Mouse (Mus musculus) kidney, postnatal 0 days (tissue): ENCODE data around the gene Pdk3. TPM values are rescaled to one million over a fixed set of nuclear protein-coding genes. Genes with fewer than 3 reads are reported as not detected.

Experiments
- ATAC-seq: fragments of 200-750 bp; cut with Nextera tagmentation; replicated peaks from 2 replicates; pipeline ENCODE4 v1.8.0; 2017; ENCODE audit warnings: low read depth, moderate number of reproducible peaks, moderate TSS enrichment, moderate library complexity; ENCODE audit not compliant: low FRiP score
- DNase-seq: peaks from one replicate; pipeline ENCODE4 v3.0.0-alpha.2; 2016; ENCODE audit warnings: low spot score
- H3K27ac ChIP-seq: fragments of 300-500 bp; sonication (generic); 2 replicates; pipeline ENCODE4 v1.5.1; 2014; ENCODE audit warnings: mild to moderate bottlenecking
- H3K27me3 ChIP-seq: fragments of 300-500 bp; sonication (generic); 2 replicates; pipeline ENCODE4 v1.6.1; 2014; ENCODE audit warnings: low read length, mixed read lengths; ENCODE audit not compliant: insufficient read depth
- H3K36me3 ChIP-seq: fragments of 300-500 bp; sonication (generic); 2 replicates; pipeline ENCODE4 v1.6.1; 2014; ENCODE audit warnings: low read length, mixed read lengths; ENCODE audit not compliant: insufficient read depth
- H3K4me1 ChIP-seq: fragments of 300-500 bp; sonication (generic); replicated peaks from 2 replicates; pipeline ENCODE4 v1.6.1; 2014; ENCODE audit warnings: antibody characterized with exemption, low read length, mixed read lengths; ENCODE audit not compliant: insufficient read depth
- H3K4me2 ChIP-seq: fragments of 300-500 bp; sonication (generic); 2 replicates; pipeline ENCODE4 v1.6.1; 2014; ENCODE audit warnings: mild to moderate bottlenecking, low read length, moderate library complexity, mixed read lengths
- H3K4me3 ChIP-seq: fragments of 300-500 bp; sonication (generic); replicated peaks from 2 replicates; pipeline ENCODE4 v1.5.1; 2014; ENCODE audit warnings: low read depth, low read length
- H3K9ac ChIP-seq: fragments of 300-500 bp; sonication (generic); 2 replicates; pipeline ENCODE4 v1.6.1; 2014; ENCODE audit warnings: low read depth, low read length
- H3K9me3 ChIP-seq: fragments of 300-500 bp; sonication (generic); replicated peaks from 2 replicates; pipeline ENCODE4 v1.6.1; 2016; ENCODE audit warnings: low read length, inconsistent platforms, mixed read lengths
- CTCF ChIP-seq: IDR thresholded peaks from 2 replicates; pipeline ENCODE4 v1.5.1; 2016; ENCODE audit warnings: antibody characterized with exemption, low read depth, mild to moderate bottlenecking, moderate library complexity
- WGBS: fragments of 180-500 bp; shearing (Covaris S2); extraction: QIAGEN DNeasy Blood & Tissue Kit; methylation state at CpG from one replicate; pipeline ENCODE4 v1.1.7; 2014; 5-methylcytosine and 5-hydroxymethylcytosine counted together
- polyA plus RNA-seq: library from polyadenylated mRNA; unstranded; fragments of >200 nt; fragmentation: Nextera tagmentation; extraction: Ambion mirVana; gene quantifications from 2 replicates; pipeline ENCODE4 v1.2.1, GENCODE M21; 2015

The Pdk3 gene
- polyA plus RNA-seq, 1 experiment from 2014 or later, result 48.9 TPM

DNA sequence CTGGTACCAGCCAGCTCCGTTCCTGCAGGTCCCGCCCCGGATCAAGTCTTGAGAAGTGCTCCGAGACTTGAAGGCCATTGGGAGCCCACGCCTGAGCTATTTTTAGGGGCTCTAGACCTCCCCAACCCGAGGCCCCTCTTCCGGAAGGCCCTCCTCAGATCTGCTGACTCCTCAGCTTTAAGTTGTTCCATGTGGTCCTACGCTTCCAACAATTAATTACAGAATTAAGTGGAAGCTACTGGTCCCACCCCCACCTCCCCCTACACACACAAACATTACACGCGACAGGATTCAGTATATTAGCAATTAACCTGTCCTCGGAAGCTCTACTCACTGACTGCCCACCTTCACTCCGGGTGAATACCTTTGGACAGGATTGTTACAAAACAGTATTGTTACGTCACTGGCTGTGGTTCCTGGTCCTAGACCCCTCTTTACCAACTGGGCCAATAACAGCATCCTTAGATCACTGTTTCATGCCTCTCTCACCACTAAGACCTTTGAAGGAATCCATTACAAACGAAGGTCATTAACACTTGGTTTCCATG, 410 bp upstream of the Pdk3 start:
- Histone ChIP-seq H3K27ac (peak overlapping the region; percentile 89), H3K9me3 (no peaks in the 10 kb centered on the region), H3K9ac (0 out of 2 replicates have a peak overlapping the region, but pooled peaks have one; percentile 27), H3K4me3 (peak overlapping the region; percentile 55), H3K36me3 (no peaks in the 10 kb centered on the region), H3K4me2 (peak overlapping the region; percentile 61), H3K27me3 (no peaks in the 10 kb centered on the region), H3K4me1 (no peaks in the 10 kb centered on the region)
- WGBS, result 45% methylated on average over 14 of the region's 14 CpGs
- DNase-seq (no peak), ATAC-seq (no peak; the same call in 1 of the 2 replicates)
- TF ChIP-seq CTCF, result no peak

GRCm38 (mm10) chrX:93825787-93826186, 6.2 kb downstream of the Pdk3 start:
- H3K9me3 ChIP-seq, result no peaks in the 10 kb centered on the region
- H3K4me1 ChIP-seq, result no peaks in the 10 kb centered on the region
- DNase-seq (no peak), ATAC-seq (no peak)
- H3K4me3 ChIP-seq, result no peak overlapping the region
- H3K27ac ChIP-seq, result no peak overlapping the region
- no peaks in the 10 kb centered on the region for H3K36me3 ChIP-seq
- H3K27me3 ChIP-seq, result no peaks in the 10 kb centered on the region
- no peak overlapping the region for H3K4me2 ChIP-seq
- H3K9ac ChIP-seq, result no peak overlapping the region
- WGBS, result 55% methylated on average over 2 of the region's 2 CpGs
- TF ChIP-seq CTCF, result no peak

- DNase-seq, result peak; percentile 32
These were observed 24.0 kb downstream of the Pdk3 start for GRCm38 (mm10) chrX:93808040-93808439.

DNA sequence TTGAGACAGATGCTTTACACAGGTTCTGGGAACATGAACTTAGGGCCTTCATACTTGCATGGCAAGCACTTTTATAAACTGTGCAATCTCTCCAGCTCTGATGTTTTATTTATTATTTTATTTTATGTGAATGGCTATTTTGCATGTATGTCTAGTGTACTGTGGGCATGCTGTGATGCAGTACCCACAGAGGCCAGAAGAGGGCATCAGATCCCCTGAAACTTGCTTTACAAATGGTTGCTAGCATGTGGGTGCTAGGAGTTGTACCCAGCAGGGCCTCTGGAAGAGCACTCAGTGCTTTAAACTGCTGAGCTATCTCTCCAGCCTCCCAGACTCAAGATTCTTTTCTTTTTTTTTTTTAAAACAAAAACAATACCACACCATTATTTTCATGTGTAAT, 38.8 kb downstream of the Pdk3 start:
- no peaks in the 10 kb centered on the region for H3K36me3 ChIP-seq
- H3K4me2 ChIP-seq, result no peak overlapping the region
- no peak for ATAC-seq
- no peak overlapping the region for H3K27ac ChIP-seq
- H3K27me3 ChIP-seq, result no peaks in the 10 kb centered on the region
- H3K9ac ChIP-seq, result no peak overlapping the region
- H3K9me3 ChIP-seq, result no peaks in the 10 kb centered on the region
- no peak for DNase-seq
- H3K4me1 ChIP-seq, result no peaks in the 10 kb centered on the region
- H3K4me3 ChIP-seq, result no peak overlapping the region
- peak; percentile 65 for TF ChIP-seq CTCF

More at GRCm38 (mm10) chrX:93808040-93808439, 24.0 kb downstream of the Pdk3 start:
- H3K4me1 ChIP-seq, result no peaks in the 10 kb centered on the region
- H3K27ac ChIP-seq, result no peak overlapping the region
- 89% methylated on average over 1 of the region's 1 CpGs for WGBS
- TF ChIP-seq CTCF, result peak; percentile 59
- no peaks in the 10 kb centered on the region for H3K9me3 ChIP-seq
- no peak overlapping the region for H3K4me2 ChIP-seq
- H3K36me3 ChIP-seq, result no peaks in the 10 kb centered on the region
- ATAC-seq, result no peak
- no peaks in the 10 kb centered on the region for H3K27me3 ChIP-seq
- H3K9ac ChIP-seq, result no peak overlapping the region
- H3K4me3 ChIP-seq, result no peak overlapping the region

DNA sequence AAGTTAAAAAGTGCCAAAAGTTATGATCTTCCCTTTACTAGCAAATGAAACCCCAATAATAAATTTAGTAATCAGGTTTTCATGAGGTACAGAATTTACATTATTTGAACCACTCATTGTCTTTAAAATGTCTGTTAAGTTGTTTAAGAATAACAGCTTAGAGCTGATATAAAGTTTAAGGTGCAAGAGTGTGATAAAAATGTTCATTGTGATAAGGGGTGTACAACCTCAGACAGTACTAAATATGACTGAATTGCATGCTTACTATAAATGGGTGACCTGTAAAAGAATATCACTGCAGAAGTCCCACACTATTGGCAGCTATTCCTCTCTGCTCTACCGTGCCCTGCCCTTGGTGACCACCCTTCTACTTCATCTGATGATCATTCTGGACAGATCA, 42.4 kb downstream of the Pdk3 start:
- Histone ChIP-seq H3K27me3 (no peaks in the 10 kb centered on the region), H3K4me2 (no peak overlapping the region), H3K36me3 (no peaks in the 10 kb centered on the region), H3K27ac (no peak overlapping the region), H3K4me1 (no peaks in the 10 kb centered on the region), H3K9ac (no peak overlapping the region), H3K4me3 (no peak overlapping the region), H3K9me3 (no peaks in the 10 kb centered on the region)
- TF ChIP-seq CTCF, result no peak
- WGBS, result 76% methylated on average over 1 of the region's 1 CpGs
- ATAC-seq (no peak), DNase-seq (no peak)

DNA sequence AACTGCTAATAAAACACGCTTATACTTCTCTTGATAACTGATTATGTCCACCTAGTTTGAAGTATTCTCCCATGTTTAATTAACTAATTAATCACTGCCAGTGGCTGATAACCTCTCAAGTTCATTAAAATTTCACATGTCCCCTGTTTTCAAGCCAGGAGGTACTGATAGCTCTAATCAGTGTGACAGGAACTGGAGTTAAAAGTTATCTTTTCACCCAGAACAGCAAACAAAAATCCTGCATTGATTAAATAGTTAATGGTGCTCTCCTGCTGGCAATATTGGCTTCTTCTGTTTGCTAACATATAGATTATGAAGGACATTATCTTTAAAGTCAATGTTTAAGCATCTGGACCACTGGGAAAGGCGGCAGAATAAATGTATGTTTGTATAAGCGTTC, 71.2 kb downstream of the Pdk3 start:
- no peaks in the 10 kb centered on the region for H3K27me3 ChIP-seq
- DNase-seq (no peak), ATAC-seq (no peak)
- no peak overlapping the region for H3K4me3 ChIP-seq
- no peaks in the 10 kb centered on the region; the same call in 1 of the 2 replicates for H3K36me3 ChIP-seq
- H3K9ac ChIP-seq, result no peak overlapping the region
- H3K9me3 ChIP-seq, result no peaks in the 10 kb centered on the region
- 89% methylated on average over 3 of the region's 3 CpGs for WGBS
- H3K4me2 ChIP-seq, result no peak overlapping the region
- TF ChIP-seq CTCF, result no peak
- no peaks in the 10 kb centered on the region for H3K4me1 ChIP-seq
- H3K27ac ChIP-seq, result no peak overlapping the region
